ENCODE assay signal across 9 mouse cellular contexts in the genomic region with DNA sequence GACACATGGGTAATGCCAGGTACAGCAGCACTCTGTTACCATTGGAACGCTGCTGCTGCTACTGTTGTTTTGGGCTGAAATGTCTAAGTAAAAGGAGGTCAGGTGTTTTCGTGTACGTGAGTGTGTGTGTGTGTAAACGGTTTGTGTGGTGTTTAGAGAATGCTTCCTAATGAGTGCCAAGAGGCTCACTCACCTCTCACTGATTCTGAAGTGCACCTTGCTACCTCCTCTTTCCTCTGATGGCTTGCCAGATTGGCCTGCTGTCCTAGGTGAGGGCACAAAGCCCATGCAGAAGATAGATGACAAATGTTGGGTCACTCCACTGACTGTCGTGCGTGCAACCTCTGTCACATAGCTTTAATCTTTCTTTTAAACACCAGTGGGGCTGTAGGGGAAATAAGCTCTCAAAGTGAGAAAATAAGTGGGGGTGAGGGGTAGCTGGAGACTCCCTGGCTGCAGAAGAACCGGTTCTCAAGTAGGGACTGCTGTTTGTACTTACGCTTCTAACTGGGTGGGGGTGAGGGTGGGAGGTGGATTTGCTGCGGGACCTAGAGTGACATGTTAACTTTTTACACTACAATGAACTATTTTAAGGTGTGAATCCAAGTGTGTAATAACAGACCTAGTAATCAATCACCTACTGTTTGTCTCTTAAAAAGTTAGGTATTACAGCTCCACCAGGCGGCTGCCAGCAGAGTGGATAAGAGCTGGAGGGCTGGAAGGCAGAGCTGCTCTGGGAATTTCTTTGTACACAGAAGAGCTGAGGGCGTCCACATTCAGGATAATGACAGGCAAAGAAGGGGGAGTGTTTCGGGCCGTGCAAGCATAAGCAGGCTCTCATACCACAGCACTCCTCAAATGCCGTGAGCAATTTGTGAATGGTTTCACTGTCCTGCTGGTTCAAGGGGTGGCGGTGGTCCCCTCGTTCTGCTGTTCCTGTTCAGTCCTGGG. TPM values are rescaled to one million over a fixed set of nuclear protein-coding genes. Genes with fewer than 3 reads are reported as not detected.
DNase-seq lines count a peak whose midpoint lies in the region; ATAC-seq and TF ChIP-seq lines count a peak whose summit lies in the region.
"Had no signal": no experiment of that assay in that cellular context is flagged by ENCODE, and none has a peak within 500 bp of the region (broad histone marks: within the 10 kb centered on the region; RNA-seq: fewer than 3 reads in every experiment).

No protein-coding gene starts in this region.

- no peaks in the 10 kb centered on the region for H3K9me3 ChIP-seq in liver, embryonic 11.5 days (ENCODE audit: control insufficient read depth, low read length)
- no peaks in the 10 kb centered on the region for H3K9me3 ChIP-seq in intestine, embryonic 14.5 days (ENCODE audit: control insufficient read depth, low read length)
- H3K9me3 ChIP-seq in lung, embryonic 14.5 days (ENCODE audit: low read depth, low read length): no peaks in the 10 kb centered on the region

- peak overlapping the region; percentile 14; the same call in 1 of the 2 replicates for H3K9ac ChIP-seq in liver, adult 2 months (ENCODE audit: low read depth, low read length)
- H3K9ac ChIP-seq in liver, embryonic 11.5 days (ENCODE audit: low read depth, low read length): no peak overlapping the region
- H3K9ac ChIP-seq in intestine, embryonic 14.5 days (ENCODE audit: low read length): no peak overlapping the region
- no peak overlapping the region for H3K9ac ChIP-seq in lung, embryonic 14.5 days

- peak; percentile 97 for DNase-seq in liver, adult 2 months (ENCODE audit: extremely low read depth, low read depth, low spot score)
- no peak for DNase-seq in liver, embryonic 11.5 days (ENCODE audit: low spot score)
- peak; percentile 70 for DNase-seq in embryo, embryonic 11 days
- peak; percentile 63 for DNase-seq in intestine, embryonic 14.5 days (ENCODE audit: low spot score)
- DNase-seq in lung, embryonic 14.5 days: peak; percentile 77
- DNase-seq in c-Kit-positive CD71-positive TER-119-positive erythroid progenitor cells, embryonic 14.5 days (ENCODE audit: low spot score): no peak
- DNase-seq in thymus, postnatal 36 days: no peak
- DNase-seq in testis, postnatal 14 days (ENCODE audit: low spot score): no peak

- H3K36me3 ChIP-seq in liver, adult 2 months (ENCODE audit: control insufficient read depth, insufficient read depth, low read length): peaks cover 5% of the 10 kb centered on the region
- H3K36me3 ChIP-seq in liver, embryonic 11.5 days (ENCODE audit: control insufficient read depth, insufficient read depth, low read length): peaks cover 14% of the 10 kb centered on the region
- H3K36me3 ChIP-seq in intestine, embryonic 14.5 days (ENCODE audit: control insufficient read depth, insufficient read depth, low read length): peaks cover 13% of the 10 kb centered on the region
- H3K36me3 ChIP-seq in lung, embryonic 14.5 days (ENCODE audit: insufficient read depth): peaks cover 11% of the 10 kb centered on the region

- H3K4me1 ChIP-seq in liver, adult 2 months (ENCODE audit: control insufficient read depth, insufficient read depth, low read length): peaks cover 27% of the 10 kb centered on the region
- H3K4me1 ChIP-seq in liver, embryonic 11.5 days (replicated peaks; ENCODE audit: control insufficient read depth, insufficient read depth, low read length): peaks cover 26% of the 10 kb centered on the region
- H3K4me1 ChIP-seq in intestine, embryonic 14.5 days (replicated peaks; ENCODE audit: control insufficient read depth, insufficient read depth, low read length): peaks cover 35% of the 10 kb centered on the region
- peaks cover 12% of the 10 kb centered on the region for H3K4me1 ChIP-seq in lung, embryonic 14.5 days (ENCODE audit: insufficient read depth)

- ATAC-seq in liver, embryonic 11.5 days (replicated peaks; ENCODE audit: low FRiP score): no peak
- peak; percentile 60; the same call in 1 of the 2 replicates for ATAC-seq in intestine, embryonic 14.5 days (replicated peaks; ENCODE audit: low FRiP score, low TSS enrichment, low read depth)
- ATAC-seq in lung, embryonic 14.5 days (ENCODE audit: insufficient read depth): peak; percentile 80

- no peak overlapping the region for H3K4me3 ChIP-seq in liver, adult 2 months (ENCODE audit: insufficient read depth, low read depth, low read length)
- no peak overlapping the region for H3K4me3 ChIP-seq in liver, embryonic 11.5 days (ENCODE audit: low read depth, low read length)
- H3K4me3 ChIP-seq in intestine, embryonic 14.5 days (ENCODE audit: low read depth, low read length): no peak overlapping the region
- no peak overlapping the region for H3K4me3 ChIP-seq in lung, embryonic 14.5 days (ENCODE audit: low read depth, low read length)

- peaks cover 24% of the 10 kb centered on the region for H3K79me2 ChIP-seq in liver, adult 2 months (ENCODE audit: control insufficient read depth, insufficient read depth, low read length)

- H3K27me3 ChIP-seq in liver, adult 2 months (ENCODE audit: control insufficient read depth, insufficient read depth, low read length): no peaks in the 10 kb centered on the region
- no peaks in the 10 kb centered on the region for H3K27me3 ChIP-seq in liver, embryonic 11.5 days (replicated peaks; ENCODE audit: control insufficient read depth, insufficient read depth, low read length)
- no peaks in the 10 kb centered on the region for H3K27me3 ChIP-seq in intestine, embryonic 14.5 days (replicated peaks; ENCODE audit: control insufficient read depth, insufficient read depth, low read length)
- H3K27me3 ChIP-seq in lung, embryonic 14.5 days (ENCODE audit: insufficient read depth, low read length): no peaks in the 10 kb centered on the region

- TF ChIP-seq CTCF in liver, adult 2 months (IDR thresholded peaks at IDR 0.05; ENCODE audit: low read depth, low read length): peak; percentile 64
- peak; percentile 51 for TF ChIP-seq CTCF in lung, embryonic 14.5 days (IDR thresholded peaks at IDR 0.05; ENCODE audit: low read depth)

- no peak overlapping the region; the same call in 1 of the 2 replicates for H3K4me2 ChIP-seq in liver, embryonic 11.5 days
- no peak overlapping the region; the same call in 1 of the 2 replicates for H3K4me2 ChIP-seq in intestine, embryonic 14.5 days (ENCODE audit: low read length)
- H3K4me2 ChIP-seq in lung, embryonic 14.5 days: peak overlapping the region; percentile 49

- TF ChIP-seq POLR2A in liver, adult 2 months (IDR thresholded peaks at IDR 0.05; ENCODE audit: extremely low read depth, insufficient read depth, low read length): no peak

- H3K27ac ChIP-seq in liver, adult 2 months (replicated peaks; ENCODE audit: insufficient read depth, low read depth, low read length): peak overlapping the region; percentile 78
- no peak overlapping the region for H3K27ac ChIP-seq in liver, embryonic 11.5 days (ENCODE audit: low read depth, low read length)
- no peak overlapping the region for H3K27ac ChIP-seq in intestine, embryonic 14.5 days (ENCODE audit: low read depth)
- peak overlapping the region; percentile 78 for H3K27ac ChIP-seq in lung, embryonic 14.5 days (ENCODE audit: low read depth)

- WGBS in liver, adult 2 months: 30% methylated on average over 16 of the region's 16 CpGs
- WGBS in liver, embryonic 11.5 days: 69% methylated on average over 16 of the region's 16 CpGs
- WGBS in intestine, embryonic 14.5 days: 41% methylated on average over 16 of the region's 16 CpGs
- 33% methylated on average over 16 of the region's 16 CpGs for WGBS in lung, embryonic 14.5 days

RNA-seq across cellular contexts. Expression of a gene that starts 10.4 kb away (rescaled TPM):
- 14.4 and 14.9 TPM in 2 replicates for total RNA-seq in liver, adult 2 months (2014; rRNA removed)
- polyA plus RNA-seq in liver, adult 2 months (2012; rRNA removed): 10.6 and 11.9 TPM in 2 replicates
- 27.7 and 32.4 TPM in 2 replicates for polyA plus RNA-seq in liver, embryonic 11.5 days (2014; fragmentation: Nextera tagmentation; extraction: Ambion mirVana)
- 26.0 and 28.1 TPM in 2 replicates for polyA plus RNA-seq in intestine, embryonic 14.5 days (2014; fragmentation: Nextera tagmentation; extraction: Ambion mirVana)
- polyA plus RNA-seq in lung, embryonic 14.5 days (2014; fragmentation: Nextera tagmentation; extraction: Ambion mirVana): 27.3 and 29.1 TPM in 2 replicates

RNA-seq across cellular contexts. Expression of a gene that starts 10.5 kb away (rescaled TPM):
- 0.13 and 0.28 TPM in 2 replicates for total RNA-seq in liver, adult 2 months (2014; rRNA removed)
- polyA plus RNA-seq in liver, adult 2 months (2012; rRNA removed): 0.02 and 0.06 TPM in 2 replicates
- polyA plus RNA-seq in liver, embryonic 11.5 days (2014; fragmentation: Nextera tagmentation; extraction: Ambion mirVana): 0.05 TPM in 1 of 2 replicates, not detected in the other
- polyA plus RNA-seq in intestine, embryonic 14.5 days (2014; fragmentation: Nextera tagmentation; extraction: Ambion mirVana): 0.09 TPM in 1 of 2 replicates, not detected in the other
- polyA plus RNA-seq in lung, embryonic 14.5 days (2014; fragmentation: Nextera tagmentation; extraction: Ambion mirVana): 0.05 and 0.08 TPM in 2 replicates
- total RNA-seq: MEL had no signal

Comparison
In these comparisons a context has a peak if more than half of its experiments do, and no peak if none do; other contexts are left out.
1. DNase-seq: peak in liver, adult 2 months (single experiment), embryo, embryonic 11 days (single experiment), intestine, embryonic 14.5 days (single experiment) and lung, embryonic 14.5 days (single experiment); none in liver, embryonic 11.5 days (single experiment), c-Kit-positive CD71-positive TER-119-positive erythroid progenitor cells, embryonic 14.5 days (single experiment), thymus, postnatal 36 days (0 of 2) and testis, postnatal 14 days (single experiment).
2. H3K27ac ChIP-seq: peak in liver, adult 2 months (single experiment) and lung, embryonic 14.5 days (single experiment); none in liver, embryonic 11.5 days (single experiment) and intestine, embryonic 14.5 days (single experiment).